Mouse (Mus musculus) thymus, postnatal 36 days (tissue): ENCODE measurements around the gene Efcab11.
"Not testable (repeated sequence)": the region's sequence is repeated elsewhere in the genome, so short reads cannot be mapped to it uniquely, and the experiment has no call there.

Experiments used
- DNase-seq, 2 experiments: peaks; one replicate each; pipeline ENCODE4 v3.0.0; 2022; ENCODE audit warnings: mixed read lengths in 2 of 2

The Efcab11 gene

GRCm38 (mm10) chr12:99873443-99873842 is 10.8 kb downstream of the Efcab11 start:
- no peak for DNase-seq

- DNase-seq: no peak
Measured at GRCm38 (mm10) chr12:99868821-99869220, 15.4 kb downstream of the Efcab11 start.

DNA sequence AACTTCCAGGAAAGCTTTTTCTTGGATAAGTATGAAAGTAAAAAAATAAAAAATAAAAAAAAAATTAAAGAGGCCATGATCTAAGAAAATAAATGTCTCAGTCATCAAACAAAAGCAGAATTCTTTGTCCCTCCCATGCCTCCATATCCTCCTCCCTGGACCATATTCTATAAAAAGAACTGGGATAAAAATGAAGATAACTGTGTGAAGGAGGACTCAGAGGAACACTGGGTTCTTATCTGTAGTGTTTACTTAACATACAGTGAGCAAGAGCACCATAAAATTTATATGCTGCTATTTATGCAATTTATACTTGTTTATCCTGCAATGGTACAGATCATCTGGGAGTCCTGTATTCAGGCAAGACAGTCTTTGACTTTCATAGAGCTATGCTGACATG is 19.6 kb downstream of the Efcab11 start:
- DNase-seq: no peak

GRCm38 (mm10) chr12:99860981-99861380 is 23.3 kb downstream of the Efcab11 start:
- DNase-seq: no peak

GRCm38 (mm10) chr12:99859391-99860100 is 24.7 kb downstream of the Efcab11 start:
- no peak for DNase-seq

- DNase-seq: no peak
Measured at GRCm38 (mm10) chr12:99858664-99859063, 25.6 kb downstream of the Efcab11 start.

DNA sequence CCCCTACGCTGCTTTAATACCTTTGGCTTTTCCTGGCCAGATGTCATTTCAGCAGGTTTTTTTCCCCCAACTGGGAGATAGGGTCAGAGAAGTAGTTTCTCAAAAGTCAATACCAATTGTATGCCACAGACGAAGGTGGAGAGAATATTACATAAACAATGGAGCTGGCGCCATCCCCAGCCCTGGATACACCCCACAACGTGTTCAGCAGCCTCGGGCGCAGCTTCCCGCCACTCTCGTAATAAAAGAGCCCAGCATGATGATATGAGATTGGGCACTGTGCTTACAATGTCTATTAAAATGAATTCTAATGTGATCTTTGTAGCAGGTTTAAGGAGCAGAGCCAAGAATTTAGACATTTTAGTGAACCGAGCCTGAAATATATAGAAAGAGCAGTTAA is 28.2 kb downstream of the Efcab11 start:
- DNase-seq: no peak

DNA sequence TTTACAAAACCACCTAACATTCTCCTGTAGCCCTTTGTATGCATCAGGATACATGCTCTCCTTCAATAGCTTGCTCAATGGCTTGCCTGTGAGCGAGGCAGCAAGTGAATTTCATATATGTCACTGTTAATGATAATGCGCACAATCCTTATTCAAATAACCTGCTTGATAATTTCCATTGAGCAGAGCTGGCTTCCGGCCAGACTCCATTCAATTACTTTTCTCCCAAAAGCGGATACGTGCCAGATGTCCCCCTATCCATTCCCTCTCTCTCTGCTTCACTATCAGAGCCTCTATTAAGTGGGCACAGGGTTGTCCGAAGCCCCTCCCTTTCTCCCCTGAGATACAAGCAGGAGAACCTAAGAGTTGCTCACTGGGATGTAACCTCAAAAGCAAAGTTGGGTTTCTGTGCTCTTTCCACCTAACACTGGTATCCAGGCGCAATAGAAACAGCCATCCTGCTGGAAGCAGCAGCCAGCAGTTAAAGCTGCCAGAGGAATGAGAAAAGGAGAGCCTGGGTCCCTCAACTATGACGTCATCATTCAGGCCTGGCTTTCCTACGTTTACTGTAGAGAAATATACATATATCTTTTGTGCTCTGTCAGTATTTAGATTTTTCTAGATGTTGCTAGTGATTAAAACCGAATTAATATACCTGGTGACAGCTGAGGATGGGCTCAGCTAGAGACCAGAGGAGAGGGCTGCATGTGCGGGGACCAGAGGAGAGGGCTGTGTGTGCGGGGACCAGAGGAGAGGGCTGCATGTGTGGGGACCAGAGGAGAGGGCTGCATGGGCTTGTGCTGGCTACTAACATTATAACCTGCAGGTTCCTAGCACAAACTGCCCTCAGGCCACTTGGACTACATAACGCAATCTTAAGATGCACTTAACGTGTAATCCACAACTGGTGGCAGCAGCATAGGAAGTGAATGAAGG is 30.6 kb downstream of the Efcab11 start:
- DNase-seq: no peak

- DNase-seq: no peak
Measured at GRCm38 (mm10) chr12:99849996-99850395, 34.2 kb downstream of the Efcab11 start.

DNA sequence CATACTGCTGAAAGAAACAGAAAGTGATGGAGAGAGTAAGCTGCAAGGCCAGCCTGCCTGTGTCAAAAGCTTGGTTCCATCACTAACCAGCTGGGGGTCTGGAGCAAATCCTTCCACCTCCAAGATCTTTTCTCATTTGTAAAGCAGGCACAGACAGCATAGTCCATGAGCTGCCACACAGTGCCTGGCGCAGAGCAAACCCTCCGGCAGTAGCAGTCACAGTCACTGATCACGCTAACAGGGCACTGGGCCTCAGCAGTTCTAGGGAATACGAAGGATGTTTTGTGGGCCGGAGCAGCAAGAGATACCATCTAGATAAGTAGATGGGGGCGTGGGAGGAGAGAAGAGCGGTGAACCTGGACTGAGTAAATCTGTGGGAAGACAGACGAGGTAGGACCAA is 39.3 kb downstream of the Efcab11 start:
- no peak for DNase-seq

DNA sequence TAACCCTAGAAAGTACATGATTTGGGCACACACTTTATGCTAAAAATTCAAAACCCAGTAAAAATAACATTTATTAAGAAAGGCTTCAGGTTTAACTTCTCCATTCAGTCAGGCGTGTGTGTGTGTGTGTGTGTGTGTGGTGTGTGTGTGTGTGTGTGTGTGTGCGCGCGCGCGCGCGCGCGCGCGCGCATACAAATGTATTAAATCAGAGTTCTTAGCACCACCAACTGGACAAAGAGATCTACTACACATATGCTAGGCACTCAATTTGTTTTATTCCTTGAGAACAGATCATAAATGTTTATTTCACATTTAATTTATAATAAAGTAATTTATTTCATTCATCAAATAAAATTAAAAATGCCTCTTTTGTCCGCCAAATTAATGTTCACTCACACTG is 45.5 kb downstream of the Efcab11 start:
- no peak for DNase-seq

DNA sequence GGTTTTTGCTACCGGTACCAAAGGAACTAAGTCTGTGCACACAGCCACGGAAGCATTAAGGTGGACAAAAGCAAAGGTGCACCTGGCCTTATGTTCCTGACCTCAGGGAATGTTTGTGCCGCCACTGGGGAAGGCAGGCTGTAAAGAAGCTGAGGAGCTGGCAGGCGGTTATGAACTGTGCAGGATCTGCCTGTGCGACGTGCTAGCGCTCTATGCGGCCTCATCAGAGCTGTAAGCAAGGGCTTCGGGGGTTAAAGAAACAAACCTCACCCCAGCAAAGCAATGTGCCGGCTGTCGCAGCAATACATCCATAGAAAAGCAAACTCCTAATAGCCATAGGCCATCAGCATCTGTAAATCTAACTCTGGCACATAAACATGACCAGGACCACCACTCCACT is 46.1 kb downstream of the Efcab11 start:
- no peak for DNase-seq

DNA sequence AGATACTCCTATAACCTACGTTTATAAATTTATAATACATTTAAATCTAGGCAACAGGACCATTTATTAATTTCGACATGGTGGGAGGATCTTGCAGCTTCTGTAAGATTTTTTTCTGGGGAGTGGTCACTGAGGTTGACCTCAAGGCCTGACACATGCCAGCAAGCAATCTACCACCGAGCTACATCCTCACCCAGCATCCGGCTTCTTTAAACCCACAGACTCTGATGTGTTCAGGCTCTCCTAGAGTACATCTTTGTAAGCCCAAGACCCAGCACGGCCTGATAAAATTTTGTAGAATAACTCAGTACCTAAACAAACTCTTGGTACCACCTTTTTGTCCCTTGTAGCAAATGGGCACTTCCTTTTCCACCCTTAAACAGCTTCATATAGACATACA is 46.7 kb downstream of the Efcab11 start:
- no peak for DNase-seq

- DNase-seq: no peak
Measured at GRCm38 (mm10) chr12:99836404-99837131, 47.7 kb downstream of the Efcab11 start.

DNA sequence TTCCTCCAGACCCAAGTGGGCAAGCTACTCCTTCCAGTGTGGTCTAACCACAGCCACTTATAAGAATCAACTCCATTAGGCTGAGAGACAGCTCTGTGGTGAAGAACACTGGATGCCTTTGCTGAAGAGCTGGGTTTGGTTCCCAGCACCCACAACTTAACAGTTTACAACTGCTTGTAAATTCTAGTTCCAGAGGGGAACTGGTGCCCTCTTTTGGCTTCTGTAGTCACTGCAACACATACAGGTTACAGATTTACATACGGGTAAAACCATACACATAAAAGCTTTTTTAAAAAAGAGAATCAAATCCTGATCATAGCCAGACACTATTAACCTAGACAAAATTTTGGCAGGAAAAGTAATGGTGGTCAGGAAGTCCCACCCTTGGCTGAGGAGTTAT is 50.8 kb downstream of the Efcab11 start:
- DNase-seq: no peak

- no peak for DNase-seq
Measured at GRCm38 (mm10) chr12:99822591-99822990, 61.6 kb downstream of the Efcab11 start.

- DNase-seq: peak; percentile 20 to 32
Measured at GRCm38 (mm10) chr12:99821309-99821934, 62.8 kb downstream of the Efcab11 start.

DNA sequence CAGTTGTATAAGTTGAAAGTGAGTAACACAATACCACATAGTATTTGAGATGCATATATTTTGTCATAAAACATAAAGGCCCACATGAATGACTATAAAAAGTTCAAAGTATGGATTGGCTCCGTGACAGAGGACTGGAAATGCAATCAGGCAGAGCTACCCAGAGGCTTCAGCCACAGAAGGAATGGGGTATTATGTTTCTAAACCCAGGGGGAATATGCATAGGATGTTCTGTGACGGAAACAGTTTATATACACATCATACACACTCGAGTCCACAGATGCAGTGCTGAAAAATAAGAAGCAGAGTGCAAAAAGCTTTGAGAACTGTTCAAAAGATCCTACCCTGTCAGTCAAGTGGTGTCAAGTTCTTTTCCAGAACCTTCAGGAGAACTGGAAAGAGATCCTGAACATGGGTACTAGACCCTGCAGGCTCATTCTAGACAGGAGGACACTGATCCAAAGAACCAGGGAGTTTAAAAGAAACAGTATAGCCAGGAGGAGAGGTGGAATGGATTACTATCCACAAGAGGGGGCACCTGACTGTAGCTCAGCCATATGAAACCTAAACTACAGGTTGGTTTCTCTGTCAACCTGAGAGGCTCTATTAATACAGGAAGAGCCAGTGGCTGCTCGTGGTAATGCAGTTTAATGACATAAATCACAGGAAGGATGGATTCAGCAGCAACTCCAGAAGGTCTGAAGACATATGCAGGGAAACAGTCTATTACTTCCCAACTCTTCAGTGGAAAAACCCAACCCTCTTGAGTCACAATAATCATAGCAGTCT is 64.9 kb downstream of the Efcab11 start:
- no peak for DNase-seq

DNA sequence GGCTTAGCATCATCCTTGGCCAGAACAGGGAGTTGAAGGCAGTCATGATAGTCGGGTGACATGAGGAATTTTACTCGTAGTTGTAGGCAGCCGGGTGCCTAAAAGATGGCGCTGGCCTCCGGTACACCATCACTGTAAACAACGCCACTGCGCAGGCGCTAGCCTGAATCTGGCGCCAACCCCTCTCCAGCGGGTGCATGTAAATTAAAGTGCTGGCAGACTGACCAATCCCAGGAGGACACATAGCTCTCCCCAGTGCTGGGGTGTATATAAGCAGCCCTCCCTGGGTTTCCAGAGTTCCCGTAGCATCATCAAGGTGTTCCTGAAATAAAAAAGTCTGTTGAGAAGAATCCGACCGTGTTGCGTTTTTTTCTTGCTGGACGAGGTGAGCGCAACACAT is 66.2 kb downstream of the Efcab11 start:
- not testable (repeated sequence) for DNase-seq

- no peak for DNase-seq
Measured at GRCm38 (mm10) chr12:99815244-99815643, 69.0 kb downstream of the Efcab11 start.

DNA sequence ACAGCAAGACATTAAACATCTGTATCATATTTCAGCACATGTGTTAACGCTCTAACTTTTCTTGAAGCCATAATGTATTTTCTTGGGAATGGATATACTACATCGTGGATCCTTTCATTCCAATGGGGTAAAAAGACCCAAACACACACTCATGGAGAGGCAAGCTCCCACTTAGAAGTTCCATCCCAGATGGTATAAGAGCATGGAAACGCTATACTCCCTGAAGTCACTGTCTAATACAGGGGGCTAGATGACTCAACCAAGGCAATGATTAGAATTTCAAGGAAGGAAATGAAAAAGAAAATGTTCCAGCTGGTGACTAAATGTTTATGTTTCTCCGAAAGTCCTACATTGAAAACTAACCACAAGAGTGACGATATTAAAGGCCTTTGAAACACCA is 76.3 kb downstream of the Efcab11 start:
- no peak for DNase-seq

DNA sequence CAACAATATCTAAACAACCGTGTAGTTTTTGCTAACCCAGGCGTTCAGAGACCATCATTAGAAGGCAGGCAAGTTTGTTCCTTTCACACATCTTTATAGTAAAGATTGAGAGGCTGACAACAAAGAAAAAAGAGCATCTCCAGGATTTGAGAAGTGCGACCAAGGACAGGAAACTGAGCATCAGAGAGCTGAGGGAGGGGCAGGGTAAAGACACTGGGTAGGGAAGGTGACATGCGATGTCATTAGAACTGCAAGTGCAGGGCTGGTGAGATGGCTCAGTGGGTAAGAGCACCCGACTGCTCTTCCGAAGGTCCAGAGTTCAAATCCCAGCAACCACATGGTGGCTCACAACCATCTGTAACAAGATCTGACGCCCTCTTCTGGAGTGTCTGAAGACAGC is 77.5 kb downstream of the Efcab11 start:
- not testable (repeated sequence) for DNase-seq
